Mouse (Mus musculus): ENCODE data around the gene Akna.

The Akna gene

GRCm38 (mm10) chr4:63409908-63410582, 6.9 kb upstream of the Akna start:
- peak in 1 of 2 experiments; percentile 45 for DNase-seq (ENCODE audit: low spot score in 2 of 2)

- no peak for DNase-seq (ENCODE audit: low spot score in 2 of 2)
These were observed 6.3 kb upstream of the Akna start for GRCm38 (mm10) chr4:63409317-63409907.

- peak in 1 of 2 experiments; percentile 32 for DNase-seq (ENCODE audit: low spot score in 2 of 2)
These were observed 5.5 kb upstream of the Akna start for GRCm38 (mm10) chr4:63408649-63409048.

GRCm38 (mm10) chr4:63408247-63408646, 5.1 kb upstream of the Akna start:
- DNase-seq (ENCODE audit: low spot score in 2 of 2) = no peak

- no peak for DNase-seq (ENCODE audit: low spot score in 2 of 2)
These were observed 2.5 kb upstream of the Akna start for GRCm38 (mm10) chr4:63405683-63406082.

GRCm38 (mm10) chr4:63405051-63405450, 1.9 kb upstream of the Akna start:
- DNase-seq (ENCODE audit: low spot score in 2 of 2) = no peak

GRCm38 (mm10) chr4:63404205-63404604, 1.1 kb upstream of the Akna start:
- no peak for DNase-seq (ENCODE audit: low spot score in 2 of 2)

- DNase-seq (ENCODE audit: low spot score in 2 of 2) = no peak
These were observed 596 bp downstream of the Akna start for GRCm38 (mm10) chr4:63402558-63402957.

GRCm38 (mm10) chr4:63402056-63402455, 1.1 kb downstream of the Akna start:
- no peak for DNase-seq (ENCODE audit: low spot score in 2 of 2)

GRCm38 (mm10) chr4:63401620-63402019, 1.5 kb downstream of the Akna start:
- DNase-seq (ENCODE audit: low spot score in 2 of 2) = no peak

- no peak for DNase-seq (ENCODE audit: low spot score in 2 of 2)
These were observed 2.4 kb downstream of the Akna start for GRCm38 (mm10) chr4:63400541-63401306.

GRCm38 (mm10) chr4:63399691-63400270, 3.4 kb downstream of the Akna start:
- no peak for DNase-seq (ENCODE audit: low spot score in 2 of 2)

- DNase-seq (ENCODE audit: low spot score in 2 of 2) = no peak
These were observed 4.1 kb downstream of the Akna start for GRCm38 (mm10) chr4:63398854-63399609.

- no peak for DNase-seq (ENCODE audit: low spot score in 2 of 2)
These were observed 5.1 kb downstream of the Akna start for GRCm38 (mm10) chr4:63397981-63398537.

GRCm38 (mm10) chr4:63391322-63391721, 11.8 kb downstream of the Akna start:
- DNase-seq (ENCODE audit: low spot score in 2 of 2) = no peak

- DNase-seq (ENCODE audit: low spot score in 2 of 2) = no peak
These were observed 13.1 kb downstream of the Akna start for GRCm38 (mm10) chr4:63389887-63390528.

- no peak for DNase-seq (ENCODE audit: low spot score in 2 of 2)
These were observed 13.8 kb downstream of the Akna start for GRCm38 (mm10) chr4:63389121-63389886.

- no peak for DNase-seq (ENCODE audit: low spot score in 2 of 2)
These were observed 15.1 kb downstream of the Akna start for GRCm38 (mm10) chr4:63388029-63388428.

GRCm38 (mm10) chr4:63385784-63386183, 17.4 kb downstream of the Akna start:
- DNase-seq (ENCODE audit: low spot score in 2 of 2) = no peak

GRCm38 (mm10) chr4:63385253-63385652, 17.9 kb downstream of the Akna start:
- DNase-seq (ENCODE audit: low spot score in 2 of 2) = no peak
